ENCODE assay signal across 10 mouse cellular contexts in the genomic region with DNA sequence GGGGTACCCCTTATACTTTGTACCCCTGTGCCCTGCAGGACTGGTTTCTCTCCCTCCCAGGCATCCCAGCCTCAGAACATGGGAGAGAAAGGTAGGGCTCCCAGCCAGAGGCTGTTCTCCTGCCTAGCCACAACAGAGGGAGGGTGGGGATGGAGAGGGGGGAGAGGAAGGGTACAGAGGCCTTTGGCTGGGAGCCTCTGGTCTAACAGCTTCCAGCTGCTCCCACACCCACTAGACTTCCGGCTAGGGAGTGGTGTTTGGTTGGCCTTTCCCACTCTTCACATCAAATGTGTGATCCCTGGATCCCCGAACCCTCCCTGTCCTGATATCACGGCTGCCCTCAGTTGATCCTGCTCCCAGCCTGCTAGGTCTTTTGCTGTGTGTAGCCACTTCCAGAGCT.
DNase-seq lines count a peak whose midpoint lies in the region; ATAC-seq lines count a peak whose summit lies in the region.
"Had no signal": no experiment of that assay in that cellular context is flagged by ENCODE, and none has a peak within 500 bp of the region (broad histone marks: within the 10 kb centered on the region; RNA-seq: fewer than 3 reads in every experiment).

No protein-coding gene starts in this region.

- H3K36me3 ChIP-seq in embryonic facial prominence, embryonic 11.5 days (replicated peaks; ENCODE audit: control insufficient read depth, insufficient read depth, low read depth, low read length), result no peaks in the 10 kb centered on the region
- H3K36me3 ChIP-seq in lung, embryonic 16.5 days (ENCODE audit: control insufficient read depth, insufficient read depth, low read length), result no peaks in the 10 kb centered on the region
- H3K36me3 ChIP-seq in hindbrain, embryonic 13.5 days, result peaks cover 8% of the 10 kb centered on the region; the same call in 1 of the 2 replicates
- H3K36me3 ChIP-seq: liver, embryonic 15.5 days; neural tube, embryonic 12.5 days had no signal

- ATAC-seq in embryonic facial prominence, embryonic 11.5 days (replicated peaks; ENCODE audit: insufficient number of reproducible peaks, low FRiP score, low TSS enrichment, low read depth), result no peak
- ATAC-seq in lung, embryonic 16.5 days (ENCODE audit: low read depth), result peak; percentile 61
- no peak for ATAC-seq in hindbrain, embryonic 13.5 days (ENCODE audit: low FRiP score)

- intact Hi-C loops in gastrocnemius, postnatal 14 days (cut with DNase I; ENCODE audit: low total_unique reads), result no loop called here

- no peak overlapping the region for H3K9ac ChIP-seq in embryonic facial prominence, embryonic 11.5 days (replicated peaks; ENCODE audit: low read length)
- H3K9ac ChIP-seq in lung, embryonic 16.5 days (ENCODE audit: low read length), result no peak overlapping the region; the same call in 1 of the 2 replicates
- no peak overlapping the region for H3K9ac ChIP-seq in hindbrain, embryonic 13.5 days
- H3K9ac ChIP-seq: liver, embryonic 15.5 days; neural tube, embryonic 12.5 days had no signal

- WGBS in embryonic facial prominence, embryonic 11.5 days, result 26% methylated on average over 3 of the region's 3 CpGs
- WGBS in lung, embryonic 16.5 days, result 19% methylated on average over 3 of the region's 3 CpGs
- 70% methylated on average over 3 of the region's 3 CpGs for WGBS in hindbrain, embryonic 13.5 days

- H3K27ac ChIP-seq in embryonic facial prominence, embryonic 11.5 days (replicated peaks; ENCODE audit: low read depth, low read length), result no peak overlapping the region
- H3K27ac ChIP-seq in lung, embryonic 16.5 days (ENCODE audit: low read length), result peak overlapping the region; percentile 50
- H3K27ac ChIP-seq in hindbrain, embryonic 13.5 days, result no peak overlapping the region
- H3K27ac ChIP-seq: liver, embryonic 15.5 days; neural tube, embryonic 12.5 days had no signal

- DNase-seq in embryonic facial prominence, embryonic 11.5 days (ENCODE audit: low spot score), result peak; percentile 26
- peak; percentile 68 for DNase-seq in gastrocnemius, postnatal 14 days
- peak; percentile 66 for DNase-seq in heart, postnatal 4 days
- no peak for DNase-seq in cerebellum, adult 8-10 months
- DNase-seq in right cerebral cortex, adult 2 months (ENCODE audit: low spot score in 2 of 2), result no peak
- DNase-seq: thymus, adult 18-20 months had no signal

- H3K9me3 ChIP-seq in embryonic facial prominence, embryonic 11.5 days (replicated peaks; ENCODE audit: control insufficient read depth, low read length), result no peaks in the 10 kb centered on the region
- no peaks in the 10 kb centered on the region for H3K9me3 ChIP-seq in lung, embryonic 16.5 days (ENCODE audit: control insufficient read depth, low read length)
- no peaks in the 10 kb centered on the region for H3K9me3 ChIP-seq in hindbrain, embryonic 13.5 days
- H3K9me3 ChIP-seq: liver, embryonic 15.5 days; neural tube, embryonic 12.5 days had no signal

- no peak overlapping the region for H3K4me3 ChIP-seq in embryonic facial prominence, embryonic 11.5 days (ENCODE audit: low read depth, low read length)
- H3K4me3 ChIP-seq in lung, embryonic 16.5 days (ENCODE audit: low read length), result no peak overlapping the region
- H3K4me3 ChIP-seq in hindbrain, embryonic 13.5 days, result no peak overlapping the region
- H3K4me3 ChIP-seq: liver, embryonic 15.5 days; neural tube, embryonic 12.5 days had no signal

- H3K4me2 ChIP-seq in embryonic facial prominence, embryonic 11.5 days (ENCODE audit: low read depth, low read length), result no peak overlapping the region
- 0 out of 2 replicates have a peak overlapping the region, but pooled peaks have one; percentile 5 for H3K4me2 ChIP-seq in lung, embryonic 16.5 days (ENCODE audit: low read depth, low read length)
- H3K4me2 ChIP-seq in hindbrain, embryonic 13.5 days, result no peak overlapping the region
- H3K4me2 ChIP-seq: liver, embryonic 15.5 days; neural tube, embryonic 12.5 days had no signal

- H3K4me1 ChIP-seq in embryonic facial prominence, embryonic 11.5 days (ENCODE audit: control insufficient read depth, insufficient read depth, low read length), result peaks cover 10% of the 10 kb centered on the region
- H3K4me1 ChIP-seq in lung, embryonic 16.5 days (replicated peaks; ENCODE audit: control insufficient read depth, insufficient read depth, low read length), result peaks cover 49% of the 10 kb centered on the region
- peaks cover 52% of the 10 kb centered on the region for H3K4me1 ChIP-seq in hindbrain, embryonic 13.5 days (replicated peaks)

- H3K27me3 ChIP-seq in embryonic facial prominence, embryonic 11.5 days (ENCODE audit: control insufficient read depth, insufficient read depth, low read length), result no peaks in the 10 kb centered on the region
- no peaks in the 10 kb centered on the region for H3K27me3 ChIP-seq in lung, embryonic 16.5 days (ENCODE audit: control insufficient read depth, insufficient read depth, low read depth, low read length)
- H3K27me3 ChIP-seq in hindbrain, embryonic 13.5 days, result no peaks in the 10 kb centered on the region
- H3K27me3 ChIP-seq: neural tube, embryonic 12.5 days had no signal

Comparison
In these comparisons a context has a peak if more than half of its experiments do, and no peak if none do; other contexts are left out.
1. DNase-seq: peak in embryonic facial prominence, embryonic 11.5 days (single experiment), gastrocnemius, postnatal 14 days (single experiment) and heart, postnatal 4 days (single experiment); none in cerebellum, adult 8-10 months (single experiment) and right cerebral cortex, adult 2 months (0 of 2).